Mouse (Mus musculus) limb, embryonic 14.5 days (tissue): ENCODE data around the gene R3hdm2. TPM values are rescaled to one million over a fixed set of nuclear protein-coding genes. Genes with fewer than 3 reads are reported as not detected.

Experiments used
- ATAC-seq: fragments of 200-750 bp; cut with Nextera tagmentation; 2 replicates; pipeline ENCODE4 v1.8.0; 2017; ENCODE audit warnings: low read depth, moderate number of reproducible peaks, moderate TSS enrichment; ENCODE audit not compliant: low FRiP score
- DNase-seq: peaks from one replicate; pipeline ENCODE4 v3.0.0-alpha.2; 2015; ENCODE audit warnings: low spot score
- H3K27ac ChIP-seq: fragments of 300-500 bp; sonication (generic); replicated peaks from 2 replicates; pipeline ENCODE4 v1.5.1; 2014; ENCODE audit warnings: low read depth, mild to moderate bottlenecking, low read length, moderate library complexity, mixed read lengths
- H3K27me3 ChIP-seq: fragments of 300-500 bp; sonication (generic); 2 replicates; pipeline ENCODE4 v1.6.1; 2014; ENCODE audit warnings: low read length, mixed read lengths; ENCODE audit not compliant: control insufficient read depth, insufficient read depth
- H3K36me3 ChIP-seq: fragments of 300-500 bp; sonication (generic); 2 replicates; pipeline ENCODE4 v1.6.1; 2014; ENCODE audit warnings: mild to moderate bottlenecking, low read length, moderate library complexity, mixed read lengths; ENCODE audit not compliant: control insufficient read depth, insufficient read depth
- H3K4me1 ChIP-seq: fragments of 300-500 bp; sonication (generic); 2 replicates; pipeline ENCODE4 v1.6.1; 2014; ENCODE audit warnings: antibody characterized with exemption, low read length, mixed read lengths; ENCODE audit not compliant: control insufficient read depth, insufficient read depth
- H3K4me2 ChIP-seq: fragments of 300-500 bp; sonication (generic); replicated peaks from 2 replicates; pipeline ENCODE4 v1.6.1; 2014; ENCODE audit warnings: low read depth, mild to moderate bottlenecking, low read length, moderate library complexity; ENCODE audit not compliant: severe bottlenecking
- H3K4me3 ChIP-seq: fragments of 300-500 bp; sonication (generic); replicated peaks from 2 replicates; pipeline ENCODE4 v1.5.1; 2014; ENCODE audit warnings: low read length
- H3K9ac ChIP-seq: fragments of 300-500 bp; sonication (generic); 2 replicates; pipeline ENCODE4 v1.6.1; 2014; ENCODE audit warnings: mild to moderate bottlenecking, low read depth, low read length, moderate library complexity; ENCODE audit not compliant: severe bottlenecking
- H3K9me3 ChIP-seq: fragments of 300-500 bp; sonication (generic); 2 replicates; pipeline ENCODE4 v1.6.1; 2016; ENCODE audit warnings: low read length; ENCODE audit not compliant: control insufficient read depth
- POLR2A ChIP-seq: fragments of 200-500 bp; IDR thresholded peaks from 2 replicates; pipeline ENCODE4 v1.8.0; 2012; ENCODE audit warnings: inconsistent platforms, mild to moderate bottlenecking, moderate library complexity, borderline replicate concordance; ENCODE audit not compliant: insufficient read depth, insufficient read length; ENCODE audit errors: extremely low read depth
- WGBS: fragments of 180-500 bp; shearing (Covaris S2); extraction: QIAGEN DNeasy Blood & Tissue Kit; methylation state at CpG from one replicate; pipeline ENCODE4 v1.1.7; 2014; 5-methylcytosine and 5-hydroxymethylcytosine counted together
- polyA plus RNA-seq, 2 experiments: library from polyadenylated mRNA; depleted of rRNA in 1 of 2; stranded (reverse) in 1 of 2; unstranded in 1 of 2; fragments of >200 nt; fragmentation: Nextera tagmentation in 1 of 2; extraction: Ambion mirVana in 1 of 2; gene quantifications; 2 replicates each; pipeline versions ENCODE4 v1.2.1 to v1.2.3; 2012 to 2014

Gene R3hdm2
- polyA plus RNA-seq, 2 experiments: 38.3 to 58.0 TPM

- Histone ChIP-seq H3K4me2 (peak overlapping the region; percentile 71; the same call in 1 of the 2 replicates), H3K4me3 (peak overlapping the region; percentile 33; the same call in 1 of the 2 replicates), H3K9me3 (no peaks in the 10 kb centered on the region), H3K9ac (no peak overlapping the region), H3K27me3 (peaks cover 36% of the 10 kb centered on the region), H3K4me1 (peaks cover 30% of the 10 kb centered on the region), H3K27ac (no peak overlapping the region), H3K36me3 (peaks cover 3% of the 10 kb centered on the region; the same call in 1 of the 2 replicates)
- WGBS: 4% methylated on average over 15 of the region's 15 CpGs
- DNase-seq (peak; percentile 62), ATAC-seq (no peak)
- no peak for TF ChIP-seq POLR2A
Observed at GRCm38 (mm10) chr10:127508239-127508638, 128.1 kb downstream of the R3hdm2 start.

DNA sequence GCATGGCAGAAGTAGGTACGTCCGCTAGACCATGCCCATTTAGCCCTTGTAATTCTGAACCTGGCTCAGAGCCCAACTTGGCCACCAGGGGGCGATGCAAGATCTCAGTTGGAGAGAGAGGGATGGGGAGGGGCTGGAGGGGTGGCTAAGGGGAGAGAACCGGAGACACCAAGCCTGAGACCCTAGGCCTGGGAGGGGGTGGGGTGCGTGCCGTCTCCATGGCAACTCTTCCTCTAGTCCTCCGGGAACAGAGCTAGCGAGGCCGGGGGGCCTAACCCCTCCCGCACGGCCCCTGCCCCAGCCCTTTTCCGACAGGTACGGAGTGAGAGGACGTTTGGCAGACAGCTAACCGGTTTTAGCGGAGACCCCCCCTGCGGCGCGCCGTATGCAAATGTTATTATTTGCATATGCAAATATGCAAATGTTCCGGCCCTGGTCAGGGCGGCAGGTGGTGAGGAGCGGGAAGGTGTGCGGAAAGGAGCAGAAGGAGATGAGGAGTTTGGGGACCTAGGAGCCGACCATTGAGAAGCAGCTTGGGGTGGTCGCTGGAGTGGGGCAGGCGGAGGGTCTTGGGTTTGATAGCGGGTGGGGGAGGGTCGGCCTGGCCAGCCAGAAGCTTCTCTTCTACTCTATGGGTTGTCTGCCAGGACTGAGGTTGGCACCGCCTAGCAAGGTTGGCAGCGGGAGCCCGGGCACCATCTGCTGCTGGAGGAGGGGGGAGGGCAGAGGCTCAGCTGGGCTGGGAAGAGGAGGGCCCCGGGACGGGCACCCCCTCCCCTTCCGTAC, 129.1 kb downstream of the R3hdm2 start:
- Histone ChIP-seq H3K27me3 (peaks cover 44% of the 10 kb centered on the region), H3K27ac (no peak overlapping the region), H3K36me3 (no peaks in the 10 kb centered on the region), H3K4me1 (peaks cover 37% of the 10 kb centered on the region), H3K9ac (no peak overlapping the region), H3K4me2 (peak overlapping the region; percentile 71), H3K9me3 (no peaks in the 10 kb centered on the region), H3K4me3 (peak overlapping the region; percentile 33)
- DNase-seq (peak; percentile 82), ATAC-seq (peak; percentile 57)
- WGBS: under 1% methylated on average over 35 of the region's 35 CpGs
- no peak for TF ChIP-seq POLR2A

GRCm38 (mm10) chr10:127509837-127510701, 129.9 kb downstream of the R3hdm2 start:
- peak overlapping the region; percentile 71 for H3K4me2 ChIP-seq
- H3K9ac ChIP-seq: no peak overlapping the region
- no peaks in the 10 kb centered on the region for H3K36me3 ChIP-seq
- H3K9me3 ChIP-seq: no peaks in the 10 kb centered on the region
- peak overlapping the region; percentile 33 for H3K4me3 ChIP-seq
- no peak for TF ChIP-seq POLR2A
- no peak overlapping the region for H3K27ac ChIP-seq
- peaks cover 52% of the 10 kb centered on the region for H3K27me3 ChIP-seq
- peaks cover 42% of the 10 kb centered on the region for H3K4me1 ChIP-seq
- 10% methylated on average over 17 of the region's 17 CpGs for WGBS
- DNase-seq (no peak), ATAC-seq (no peak)

DNA sequence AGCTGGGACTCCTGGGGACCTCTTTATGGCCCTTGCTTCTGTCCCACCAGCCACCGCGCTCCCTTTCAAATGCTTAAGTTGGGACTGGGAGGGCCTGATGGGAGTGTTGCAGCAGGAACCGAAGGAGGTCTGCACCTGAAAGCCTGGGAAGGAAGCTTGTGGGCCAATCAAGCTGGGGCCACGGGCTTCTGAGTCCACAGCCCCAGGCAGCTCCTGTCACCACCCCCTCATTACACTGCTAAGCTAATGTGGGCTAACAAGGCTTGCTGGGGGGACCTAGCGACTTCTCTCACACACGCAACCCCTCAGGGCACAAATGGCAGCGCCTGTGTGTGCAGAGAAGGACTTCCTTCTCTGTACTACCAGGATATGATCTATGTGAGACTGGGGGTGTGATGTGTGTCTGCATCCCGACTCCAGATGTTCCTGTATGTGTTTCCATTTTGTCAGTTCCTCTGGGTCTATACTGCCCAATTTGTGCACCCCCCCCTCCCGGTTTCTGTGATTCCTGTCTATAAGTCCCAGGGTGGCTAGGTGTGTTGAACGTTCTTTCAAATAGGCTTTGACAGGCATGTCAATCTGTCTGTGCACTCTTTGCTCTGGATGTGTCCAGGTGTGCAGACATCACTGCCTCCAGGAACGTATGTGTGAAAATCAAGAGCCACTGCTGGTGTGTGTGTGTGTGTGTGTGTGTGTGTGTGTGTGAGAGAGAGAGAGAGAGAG, 130.9 kb downstream of the R3hdm2 start:
- H3K4me3 ChIP-seq: peak overlapping the region; percentile 46
- no peak overlapping the region for H3K27ac ChIP-seq
- no peak for TF ChIP-seq POLR2A
- 7% methylated on average over 11 of the region's 11 CpGs for WGBS
- H3K9ac ChIP-seq: no peak overlapping the region
- ATAC-seq: no peak
- H3K4me2 ChIP-seq: peak overlapping the region; percentile 94
- H3K4me1 ChIP-seq: peaks cover 42% of the 10 kb centered on the region
- no peak for DNase-seq
- peaks cover 62% of the 10 kb centered on the region for H3K27me3 ChIP-seq
- no peaks in the 10 kb centered on the region for H3K9me3 ChIP-seq
- no peaks in the 10 kb centered on the region for H3K36me3 ChIP-seq
